Mouse (Mus musculus) midbrain, embryonic 10.5 days (tissue): ENCODE data around the gene Pitx2. TPM values are rescaled to one million over a fixed set of nuclear protein-coding genes. Genes with fewer than 3 reads are reported as not detected.

ENCODE experiments used
- DNase-seq: peaks from one replicate; pipeline ENCODE4 v3.0.0-alpha.2; 2017; ENCODE audit warnings: low spot score
- H3K27ac ChIP-seq: fragments of 300-500 bp; sonication (generic); replicated peaks from 2 replicates; pipeline ENCODE4 v1.5.1; 2016; ENCODE audit warnings: mild to moderate bottlenecking
- H3K27me3 ChIP-seq: fragments of 300-500 bp; sonication (generic); 2 replicates; pipeline ENCODE4 v1.6.1; 2016; ENCODE audit warnings: low read depth, mild to moderate bottlenecking; ENCODE audit not compliant: poor library complexity, severe bottlenecking
- H3K36me3 ChIP-seq: fragments of 300-500 bp; sonication (generic); 2 replicates; pipeline ENCODE4 v1.6.1; 2016; ENCODE audit warnings: mild to moderate bottlenecking, moderate library complexity
- H3K4me1 ChIP-seq: fragments of 300-500 bp; sonication (generic); 2 replicates; pipeline ENCODE4 v1.6.1; 2016
- H3K4me3 ChIP-seq: fragments of 300-500 bp; sonication (generic); 2 replicates; pipeline ENCODE4 v1.5.1; 2016; ENCODE audit warnings: mild to moderate bottlenecking, moderate library complexity
- H3K9me3 ChIP-seq: fragments of 300-500 bp; sonication (generic); replicated peaks from 2 replicates; pipeline ENCODE4 v1.6.1; 2016; ENCODE audit warnings: mild to moderate bottlenecking
- WGBS: fragments of 180-500 bp; shearing (Covaris S2); methylation state at CpG from one replicate; pipeline ENCODE4 v1.1.7; 2016; 5-methylcytosine and 5-hydroxymethylcytosine counted together
- polyA plus RNA-seq: library from polyadenylated mRNA; unstranded; fragments of >200 nt; fragmentation: Nextera tagmentation; extraction: Ambion mirVana; gene quantifications from 2 replicates; pipeline ENCODE4 v1.2.1, GENCODE M21; 2016

The Pitx2 gene
- polyA plus RNA-seq, 1 experiment from 2014 or later = 27.8 TPM

DNA sequence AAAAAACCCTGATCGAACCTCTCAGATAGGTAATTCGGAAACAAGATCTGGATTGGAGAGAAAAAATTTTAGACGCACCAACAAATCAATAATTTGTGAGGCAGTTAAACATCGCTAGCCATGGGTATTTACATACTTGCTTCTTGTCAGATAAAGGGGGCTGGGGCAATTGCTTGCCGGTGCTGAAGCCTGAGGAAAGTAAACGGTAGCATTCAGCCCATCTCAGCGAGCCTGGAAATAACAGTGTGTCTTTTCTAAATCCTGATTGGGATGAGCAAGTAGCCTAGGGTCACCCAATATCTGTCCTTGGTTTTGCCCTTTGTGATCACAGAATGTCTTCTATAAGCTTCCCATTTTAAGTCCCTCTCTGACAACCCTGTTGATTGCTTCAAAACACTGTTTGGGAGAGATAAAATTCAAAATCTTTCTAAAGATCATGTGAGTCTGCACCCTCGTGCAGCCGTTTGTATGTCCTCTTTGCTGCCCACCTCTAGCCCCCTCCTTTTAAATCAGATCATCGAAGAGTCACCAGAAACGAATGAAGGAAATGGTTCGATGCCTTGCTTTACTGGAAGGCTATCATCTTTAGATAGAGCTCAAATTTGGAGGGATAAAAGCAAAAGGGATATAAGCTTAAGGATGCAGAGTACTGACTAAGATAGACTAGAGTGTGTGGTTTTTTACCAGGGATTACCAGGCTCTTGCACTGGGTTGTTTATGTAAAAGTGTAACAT is 3.7 kb upstream of the Pitx2 start:
- 3% methylated on average over 12 of the region's 12 CpGs for WGBS
- Histone ChIP-seq H3K27me3 (peaks cover 98% of the 10 kb centered on the region), H3K27ac (no peak overlapping the region), H3K9me3 (no peaks in the 10 kb centered on the region), H3K4me3 (no peak overlapping the region), H3K4me1 (peaks cover 45% of the 10 kb centered on the region), H3K36me3 (no peaks in the 10 kb centered on the region)
- DNase-seq = peak; percentile 29

DNA sequence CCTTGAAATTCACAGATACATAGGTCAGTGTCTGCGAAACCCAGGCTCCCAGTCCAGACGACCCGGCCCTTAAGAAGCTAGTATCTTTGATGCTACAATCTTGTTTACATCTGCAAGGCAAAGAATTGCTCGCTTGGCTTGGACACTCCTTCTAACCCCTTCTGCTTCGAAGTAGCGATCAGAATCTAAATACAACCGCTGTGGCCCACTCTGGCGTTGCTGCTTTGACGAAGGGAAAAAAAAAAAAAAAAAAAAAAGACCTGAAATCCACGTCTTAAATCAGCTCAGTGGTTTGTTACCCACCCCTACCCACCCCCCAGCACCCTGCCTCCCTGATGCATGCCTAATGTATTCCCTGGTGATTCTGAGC is 3.1 kb upstream of the Pitx2 start:
- H3K27ac ChIP-seq = no peak overlapping the region
- 0% methylated on average over 10 of the region's 10 CpGs for WGBS
- H3K4me3 ChIP-seq = peak overlapping the region; percentile 33; the same call in 1 of the 2 replicates
- no peaks in the 10 kb centered on the region for H3K36me3 ChIP-seq
- H3K4me1 ChIP-seq = peaks cover 45% of the 10 kb centered on the region
- peak; percentile 30 for DNase-seq
- H3K9me3 ChIP-seq = no peaks in the 10 kb centered on the region
- peaks cover 98% of the 10 kb centered on the region for H3K27me3 ChIP-seq

GRCm38 (mm10) chr3:129197035-129197434 is 2.6 kb upstream of the Pitx2 start:
- DNase-seq = peak; percentile 58
- Histone ChIP-seq H3K27ac (0 out of 2 replicates have a peak overlapping the region, but pooled peaks have one; percentile 46), H3K4me3 (peak overlapping the region; percentile 33), H3K27me3 (peaks cover 98% of the 10 kb centered on the region), H3K9me3 (no peaks in the 10 kb centered on the region), H3K36me3 (no peaks in the 10 kb centered on the region), H3K4me1 (peaks cover 45% of the 10 kb centered on the region)
- 1% methylated on average over 13 of the region's 13 CpGs for WGBS

- Histone ChIP-seq H3K27ac (no peak overlapping the region), H3K4me3 (peak overlapping the region; percentile 59; the same call in 1 of the 2 replicates), H3K27me3 (peaks cover 98% of the 10 kb centered on the region), H3K9me3 (no peaks in the 10 kb centered on the region), H3K36me3 (no peaks in the 10 kb centered on the region), H3K4me1 (peaks cover 52% of the 10 kb centered on the region)
- DNase-seq = peak; percentile 14
- WGBS = 2% methylated on average over 16 of the region's 16 CpGs
Observed at GRCm38 (mm10) chr3:129197786-129198626, 1.7 kb upstream of the Pitx2 start.

DNA sequence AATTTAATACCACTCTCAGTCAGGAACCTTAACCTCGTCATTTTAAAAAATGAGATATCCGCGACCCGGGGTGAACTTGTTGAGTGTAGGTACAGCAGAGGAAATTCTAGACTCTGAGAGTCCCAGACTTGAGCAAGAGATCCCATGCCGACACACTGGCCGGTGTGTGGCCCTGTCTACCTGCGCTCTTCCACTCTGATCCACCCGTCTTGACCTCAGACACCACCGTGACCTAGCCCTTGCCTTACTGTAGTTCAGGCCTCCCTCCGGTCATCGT is 1.1 kb upstream of the Pitx2 start:
- Histone ChIP-seq H3K4me1 (peaks cover 58% of the 10 kb centered on the region), H3K36me3 (no peaks in the 10 kb centered on the region), H3K4me3 (peak overlapping the region; percentile 59; the same call in 1 of the 2 replicates), H3K27me3 (peaks cover 98% of the 10 kb centered on the region), H3K9me3 (no peaks in the 10 kb centered on the region), H3K27ac (no peak overlapping the region)
- peak; percentile 30 for DNase-seq
- under 1% methylated on average over 11 of the region's 11 CpGs for whole genome bisulfite sequencing

DNA sequence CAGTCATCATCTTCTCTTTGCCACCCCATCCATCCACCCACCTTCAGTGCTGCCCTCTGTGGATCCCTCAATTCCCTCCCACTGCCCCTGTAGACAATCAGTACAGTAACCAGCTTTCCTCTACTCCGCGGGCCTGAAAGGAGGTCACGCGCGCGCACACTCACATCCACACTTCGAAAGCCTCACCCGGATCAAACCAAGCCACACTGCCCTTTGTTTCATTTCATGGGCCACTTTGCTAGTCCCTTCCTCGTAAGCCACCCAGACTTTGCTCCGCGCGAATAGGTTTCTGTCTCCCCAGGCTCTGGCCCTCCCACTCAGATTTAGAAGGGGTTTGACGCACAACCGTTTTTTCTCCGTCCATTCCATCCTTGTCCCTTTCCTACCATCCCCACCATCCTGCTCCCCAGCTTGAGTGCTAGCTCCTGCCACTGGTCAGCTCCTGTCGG is 494 bp upstream of the Pitx2 start:
- no peaks in the 10 kb centered on the region for H3K36me3 ChIP-seq
- H3K4me3 ChIP-seq = peak overlapping the region; percentile 59
- under 1% methylated on average over 16 of the region's 16 CpGs for whole genome bisulfite sequencing
- H3K27ac ChIP-seq = peak overlapping the region; percentile 79
- peaks cover 100% of the 10 kb centered on the region for H3K27me3 ChIP-seq
- no peak for DNase-seq
- no peaks in the 10 kb centered on the region for H3K9me3 ChIP-seq
- peaks cover 62% of the 10 kb centered on the region for H3K4me1 ChIP-seq

DNA sequence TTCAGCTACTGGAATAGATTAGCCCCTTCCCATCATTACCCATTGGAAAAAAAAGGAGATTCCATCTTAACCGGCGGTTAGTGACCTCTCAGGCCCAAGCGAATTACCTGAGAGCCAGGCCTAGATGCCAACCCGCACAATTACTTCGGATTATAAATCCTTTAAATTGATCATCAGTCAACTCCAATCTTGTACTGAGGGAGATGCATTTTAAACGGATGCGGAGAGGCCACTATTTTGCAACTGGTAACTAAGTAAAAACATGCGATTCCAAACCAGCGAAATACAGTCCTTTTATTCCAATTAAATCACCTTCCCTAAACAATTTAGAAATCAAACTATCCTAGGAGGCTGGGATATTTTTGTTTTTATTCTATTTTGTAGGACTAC is 818 bp downstream of the Pitx2 start:
- H3K4me1 ChIP-seq = peaks cover 58% of the 10 kb centered on the region
- DNase-seq = no peak
- H3K9me3 ChIP-seq = no peaks in the 10 kb centered on the region
- peak overlapping the region; percentile 59 for H3K4me3 ChIP-seq
- H3K36me3 ChIP-seq = no peaks in the 10 kb centered on the region
- WGBS = under 1% methylated on average over 9 of the region's 9 CpGs
- H3K27ac ChIP-seq = peak overlapping the region; percentile 79; the same call in 1 of the 2 replicates
- peaks cover 100% of the 10 kb centered on the region for H3K27me3 ChIP-seq

- H3K36me3 ChIP-seq = no peaks in the 10 kb centered on the region
- WGBS = under 1% methylated on average over 3 of the region's 3 CpGs
- H3K27ac ChIP-seq = no peak overlapping the region
- peak overlapping the region; percentile 59 for H3K4me3 ChIP-seq
- H3K27me3 ChIP-seq = peaks cover 100% of the 10 kb centered on the region
- peaks cover 56% of the 10 kb centered on the region for H3K4me1 ChIP-seq
- DNase-seq = no peak
- H3K9me3 ChIP-seq = no peaks in the 10 kb centered on the region
Observed at GRCm38 (mm10) chr3:129201156-129201555, 1.5 kb downstream of the Pitx2 start.

- H3K36me3 ChIP-seq = no peaks in the 10 kb centered on the region
- H3K4me1 ChIP-seq = peaks cover 51% of the 10 kb centered on the region
- H3K9me3 ChIP-seq = no peaks in the 10 kb centered on the region
- no peak overlapping the region for H3K27ac ChIP-seq
- peak; percentile 32 for DNase-seq
- H3K4me3 ChIP-seq = peak overlapping the region; percentile 59
- WGBS = 3% methylated on average over 11 of the region's 11 CpGs
- H3K27me3 ChIP-seq = peaks cover 100% of the 10 kb centered on the region
Observed at GRCm38 (mm10) chr3:129201681-129202255, 2.1 kb downstream of the Pitx2 start.

DNA sequence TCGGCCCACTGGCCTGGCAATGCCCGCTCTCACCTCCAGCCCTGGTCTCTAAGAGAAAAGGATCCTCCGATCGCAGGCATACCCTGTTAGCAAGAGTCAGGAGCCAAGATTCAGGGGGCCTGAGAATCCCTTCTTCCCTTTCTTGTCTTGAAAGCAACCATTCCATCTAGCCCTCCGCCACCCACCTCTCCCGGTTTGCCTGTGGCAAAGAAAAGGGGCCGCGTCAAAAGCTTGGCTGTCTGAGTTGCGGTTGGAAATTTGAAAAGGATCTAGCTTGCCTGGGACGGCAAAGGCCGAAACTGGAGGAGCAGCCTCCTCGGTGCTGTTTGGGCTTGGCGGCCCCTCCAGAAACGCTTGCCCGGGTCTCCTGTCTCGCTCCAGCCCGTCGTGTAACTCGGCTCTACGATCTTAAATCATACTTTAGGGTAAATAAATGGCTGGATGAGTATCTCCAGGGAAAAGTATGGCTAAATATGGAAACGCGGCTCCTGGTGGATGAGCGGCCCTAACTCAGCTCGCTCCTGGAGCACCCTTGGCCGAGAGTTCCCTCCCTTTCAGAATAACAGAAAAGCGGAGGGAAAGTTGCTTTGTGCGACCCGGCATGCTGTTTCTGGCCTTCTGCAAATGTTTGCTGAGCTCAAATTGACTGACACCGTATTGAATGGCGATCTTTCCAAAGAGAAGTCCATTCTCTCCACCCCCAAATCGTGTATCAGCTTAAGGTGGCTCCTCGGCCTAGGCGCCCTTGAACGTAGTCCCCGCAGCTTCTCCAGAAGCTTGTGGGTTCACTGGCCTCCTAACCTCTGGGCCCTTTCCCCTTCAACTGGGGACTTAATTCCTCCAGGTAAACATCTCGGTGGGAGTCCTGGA is 3.4 kb downstream of the Pitx2 start:
- Histone ChIP-seq H3K4me1 (peaks cover 54% of the 10 kb centered on the region), H3K4me3 (peak overlapping the region; percentile 59), H3K27me3 (peaks cover 100% of the 10 kb centered on the region), H3K9me3 (no peaks in the 10 kb centered on the region), H3K27ac (peak overlapping the region; percentile 78), H3K36me3 (no peaks in the 10 kb centered on the region)
- DNase-seq = peak; percentile 67
- under 1% methylated on average over 36 of the region's 36 CpGs for WGBS

- Histone ChIP-seq H3K4me1 (peaks cover 54% of the 10 kb centered on the region), H3K27me3 (peaks cover 100% of the 10 kb centered on the region), H3K4me3 (peak overlapping the region; percentile 59), H3K36me3 (no peaks in the 10 kb centered on the region), H3K27ac (peak overlapping the region; percentile 78), H3K9me3 (no peaks in the 10 kb centered on the region)
- WGBS = under 1% methylated on average over 35 of the region's 35 CpGs
- no peak for DNase-seq
Observed at GRCm38 (mm10) chr3:129203761-129204440, 4.2 kb downstream of the Pitx2 start.
